Mouse (Mus musculus) kidney, adult 2 months (tissue): ENCODE measurements around the gene Gpc5. TPM values are rescaled to one million over a fixed set of nuclear protein-coding genes. Genes with fewer than 3 reads are reported as not detected.
"Not testable (repeated sequence)": the region's sequence is repeated elsewhere in the genome, so short reads cannot be mapped to it uniquely, and the experiment has no call there.

ENCODE experiments used
- DNase-seq: peaks from one replicate; pipeline ENCODE4 v3.0.0; 2021
- H3K27ac ChIP-seq: fragments of 200-500 bp; 2 replicates; pipeline ENCODE4 v1.5.1; 2012; ENCODE audit warnings: low read depth, low read length, control low read depth, inconsistent platforms; ENCODE audit not compliant: insufficient read depth
- H3K27me3 ChIP-seq: fragments of 200-500 bp; replicated peaks from 2 replicates; pipeline ENCODE4 v1.6.1; 2012; ENCODE audit warnings: mild to moderate bottlenecking, moderate library complexity, low read length, inconsistent platforms; ENCODE audit not compliant: control insufficient read depth, insufficient read depth
- H3K36me3 ChIP-seq: fragments of 200-500 bp; 2 replicates; pipeline ENCODE4 v1.6.1; 2012; ENCODE audit warnings: mild to moderate bottlenecking, moderate library complexity, low read length, inconsistent platforms; ENCODE audit not compliant: control insufficient read depth, insufficient read depth
- H3K4me1 ChIP-seq: fragments of 200-500 bp; 2 replicates; pipeline ENCODE4 v1.6.1; 2011; ENCODE audit warnings: low read length; ENCODE audit not compliant: control insufficient read depth, insufficient read depth
- H3K4me3 ChIP-seq: fragments of 200-500 bp; 2 replicates; pipeline ENCODE4 v1.5.1; 2011; ENCODE audit warnings: mild to moderate bottlenecking, low read depth, low read length, control low read depth; ENCODE audit not compliant: insufficient read depth
- CTCF ChIP-seq: fragments of 200-500 bp; conservative IDR thresholded peaks from 2 replicates; pipeline ENCODE4 v1.5.1; 2011; ENCODE audit warnings: low read depth, mild to moderate bottlenecking, control low read depth, low read length, moderate library complexity, mixed read lengths; ENCODE audit not compliant: insufficient read depth, insufficient read length
- POLR2A ChIP-seq: fragments of 200-500 bp; IDR thresholded peaks from one replicate; pipeline ENCODE4 v1.6.1; 2011; ENCODE audit warnings: low read depth, low read length, control low read depth
- WGBS: fragments of 180-500 bp; shearing (Covaris S2); methylation state at CpG from one replicate; pipeline ENCODE4 v1.1.7; 2018; 5-methylcytosine and 5-hydroxymethylcytosine counted together
- polyA plus RNA-seq: library from polyadenylated mRNA; depleted of rRNA; stranded (reverse); fragments of >200 nt; gene quantifications from 2 replicates; pipeline ENCODE4 v1.2.3, GENCODE M21; 2012

Gpc5 gene
- polyA plus RNA-seq, 1 experiment = 0.69 TPM

DNA sequence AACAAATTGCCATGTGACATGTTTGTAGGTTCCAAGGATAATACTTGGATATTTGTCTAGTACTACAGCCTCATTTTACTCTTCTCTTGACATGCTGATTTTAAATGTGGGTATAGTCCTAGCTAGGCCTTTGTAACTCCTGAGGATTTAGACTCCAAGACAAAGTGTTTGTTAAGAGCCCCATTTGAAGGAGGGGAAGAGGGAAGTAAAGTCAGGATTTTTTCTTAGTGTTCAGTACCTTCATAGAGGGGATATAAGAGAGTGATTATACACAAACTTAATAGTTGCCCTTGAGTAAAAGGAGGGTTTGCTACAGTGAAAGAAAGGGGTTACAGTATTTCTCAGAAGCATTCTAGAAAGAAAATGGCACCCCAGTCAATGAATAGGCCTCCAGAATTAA, 42.2 kb upstream of the Gpc5 start:
- Histone ChIP-seq H3K27me3 (no peaks in the 10 kb centered on the region), H3K4me3 (no peak overlapping the region), H3K4me1 (no peaks in the 10 kb centered on the region), H3K36me3 (no peaks in the 10 kb centered on the region; the same call in 1 of the 2 replicates), H3K27ac (no peak overlapping the region)
- TF ChIP-seq CTCF (no peak), POLR2A (no peak)
- DNase-seq = no peak

- no peaks in the 10 kb centered on the region for H3K4me1 ChIP-seq
- no peaks in the 10 kb centered on the region for H3K27me3 ChIP-seq
- 82% methylated on average over 5 of the region's 5 CpGs for WGBS
- H3K4me3 ChIP-seq = no peak overlapping the region
- H3K36me3 ChIP-seq = no peaks in the 10 kb centered on the region
- TF ChIP-seq POLR2A (no peak), CTCF (no peak)
- H3K27ac ChIP-seq = no peak overlapping the region
- no peak for DNase-seq
Observed at GRCm38 (mm10) chr14:115051106-115051760, 40.8 kb upstream of the Gpc5 start.

- DNase-seq = no peak
- Histone ChIP-seq H3K36me3 (no peaks in the 10 kb centered on the region), H3K27ac (no peak overlapping the region), H3K4me3 (no peak overlapping the region), H3K4me1 (no peaks in the 10 kb centered on the region), H3K27me3 (no peaks in the 10 kb centered on the region)
- TF ChIP-seq POLR2A (no peak), CTCF (no peak)
- 58% methylated on average over 4 of the region's 4 CpGs for WGBS
Observed at GRCm38 (mm10) chr14:115052371-115052770, 39.6 kb upstream of the Gpc5 start.

- 90% methylated on average over 4 of the region's 4 CpGs for WGBS
- H3K27ac ChIP-seq = no peak overlapping the region
- TF ChIP-seq POLR2A (no peak), CTCF (no peak)
Observed at GRCm38 (mm10) chr14:115054252-115054651, 37.8 kb upstream of the Gpc5 start.

GRCm38 (mm10) chr14:115057524-115057923, 34.5 kb upstream of the Gpc5 start:
- Histone ChIP-seq H3K27ac (no peak overlapping the region), H3K27me3 (no peaks in the 10 kb centered on the region), H3K4me3 (no peak overlapping the region), H3K4me1 (no peaks in the 10 kb centered on the region), H3K36me3 (no peaks in the 10 kb centered on the region)
- TF ChIP-seq POLR2A (no peak), CTCF (no peak)
- no peak for DNase-seq
- WGBS = 82% methylated on average over 4 of the region's 4 CpGs

More at GRCm38 (mm10) chr14:115054252-115054651, 37.8 kb upstream of the Gpc5 start:
- Histone ChIP-seq H3K4me3 (no peak overlapping the region), H3K36me3 (no peaks in the 10 kb centered on the region), H3K27me3 (no peaks in the 10 kb centered on the region), H3K4me1 (no peaks in the 10 kb centered on the region)
- no peak for DNase-seq

DNA sequence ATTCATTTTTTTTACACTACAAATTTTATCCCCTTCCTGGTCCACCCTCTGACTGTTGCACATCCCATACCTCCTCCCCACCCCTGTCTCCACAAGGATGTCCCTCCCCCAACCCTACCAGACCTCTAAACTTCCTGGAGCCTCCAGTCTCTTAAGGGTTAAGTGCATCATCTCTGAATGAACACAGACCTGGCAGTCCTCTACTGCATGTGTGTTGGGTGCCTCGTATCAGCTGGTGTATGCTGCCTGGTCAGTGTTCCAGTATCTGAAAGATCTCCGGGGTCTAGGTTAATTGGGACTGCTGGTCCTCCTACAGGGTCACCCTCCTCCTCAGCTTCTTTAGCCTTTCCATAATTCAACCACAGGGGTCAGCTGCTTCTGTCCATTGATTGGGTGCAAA, 25.9 kb upstream of the Gpc5 start:
- H3K27ac ChIP-seq, H3K4me3 ChIP-seq: not testable (repeated sequence)
- 80% methylated on average over 2 of the region's 2 CpGs for whole genome bisulfite sequencing

DNA sequence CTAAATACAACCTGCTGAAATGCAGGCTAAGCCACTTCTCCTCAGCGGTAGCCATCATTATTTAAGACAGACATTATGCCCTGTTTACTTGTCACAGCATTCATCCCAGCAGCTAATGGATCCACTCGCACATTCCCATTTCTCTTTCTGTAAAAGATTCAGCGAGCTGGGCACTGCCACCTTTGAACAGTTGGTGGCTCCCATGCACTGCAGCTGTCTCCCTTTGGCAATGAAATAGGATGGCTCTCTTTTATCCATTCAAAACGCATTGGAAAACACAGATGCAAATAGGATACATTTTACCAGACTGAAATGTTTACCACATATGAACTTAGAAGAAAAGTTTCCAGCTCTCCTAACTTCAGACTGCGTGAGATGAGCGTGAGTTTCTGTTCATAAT, 21.5 kb upstream of the Gpc5 start:
- Histone ChIP-seq H3K27me3 (no peaks in the 10 kb centered on the region; the same call in 1 of the 2 replicates), H3K4me3 (no peak overlapping the region), H3K4me1 (no peaks in the 10 kb centered on the region), H3K27ac (no peak overlapping the region), H3K36me3 (no peaks in the 10 kb centered on the region)
- 30% methylated on average over 6 of the region's 6 CpGs for WGBS
- TF ChIP-seq CTCF = peak; percentile 82
- TF ChIP-seq POLR2A = no peak
- peak; percentile 50 for DNase-seq

More for the DNA sequence above, 25.9 kb upstream of the Gpc5 start:
- not testable (repeated sequence) for H3K36me3 ChIP-seq, H3K27me3 ChIP-seq, DNase-seq, H3K4me1 ChIP-seq

DNA sequence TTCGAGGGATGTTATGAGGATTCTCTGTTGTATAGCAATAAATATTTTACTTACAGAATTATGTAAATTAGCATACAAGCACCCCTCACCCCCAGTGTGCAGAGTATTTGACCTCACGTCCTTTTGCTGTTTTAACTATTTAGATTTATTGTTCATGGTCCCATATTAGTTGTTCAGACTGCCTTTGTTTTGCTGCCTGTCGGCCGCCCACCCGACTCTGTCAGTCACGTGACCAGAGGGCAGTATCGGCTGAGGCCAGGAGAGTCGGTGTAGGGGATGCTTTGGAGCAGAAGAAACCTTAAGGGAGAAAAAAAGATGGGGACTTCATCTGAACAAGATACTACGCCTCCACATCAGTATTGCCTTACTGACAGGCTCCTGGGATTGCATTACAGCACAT, 14.7 kb upstream of the Gpc5 start:
- Histone ChIP-seq H3K36me3 (no peaks in the 10 kb centered on the region), H3K4me1 (no peaks in the 10 kb centered on the region), H3K27me3 (no peaks in the 10 kb centered on the region; the same call in 1 of the 2 replicates), H3K4me3 (no peak overlapping the region), H3K27ac (no peak overlapping the region)
- 41% methylated on average over 9 of the region's 9 CpGs for WGBS
- TF ChIP-seq CTCF (no peak), POLR2A (no peak)
- DNase-seq = no peak
